Mouse (Mus musculus): ENCODE measurements at regions not wholly inside any gene's neighbourhood (a gene's known extent, or its start where the extent isn't known, plus 50 kb on each side); places are given as distances from the start of the nearest gene placed in this dataset.

DNA sequence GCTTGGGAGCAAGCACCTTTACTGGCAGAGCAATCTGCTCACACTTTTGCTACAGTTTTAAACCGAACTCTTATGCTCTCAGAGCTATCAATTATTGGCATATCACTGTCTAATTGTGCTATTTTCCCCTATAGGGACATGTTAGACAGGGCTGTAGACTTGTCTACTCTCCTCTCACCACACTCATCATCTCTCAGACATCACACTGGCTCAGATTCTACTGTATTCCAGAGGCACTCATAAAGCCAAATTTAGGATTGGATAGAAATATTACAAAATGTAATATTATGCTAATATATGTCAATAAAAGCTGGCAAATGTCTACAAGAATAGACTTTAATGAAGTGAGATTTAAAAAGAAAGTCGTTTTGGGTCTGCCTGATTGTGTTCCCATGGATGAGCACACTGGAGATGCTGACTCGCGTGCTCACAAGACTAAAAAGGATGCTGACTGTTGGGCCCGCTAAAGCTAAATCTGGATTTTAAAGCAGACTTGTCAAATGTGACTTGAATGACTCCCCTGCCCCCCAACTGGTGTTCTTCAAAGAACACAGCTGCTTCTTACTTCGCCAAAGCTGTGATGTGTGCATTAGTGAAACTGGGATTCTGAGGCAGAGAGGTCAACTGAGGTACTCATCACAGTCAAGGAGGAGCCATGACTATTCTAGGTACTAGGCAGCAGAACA lies 424.3 kb upstream of the Sptlc3 start:
- TF ChIP-seq CTCF (IDR thresholded peaks at IDR 0.05; ENCODE audit: low read depth) (no peak), EP300 (optimal IDR thresholded peaks at IDR 0.05) (no peak)

All from stomach, postnatal 0 days (tissue).